Mouse (Mus musculus): ENCODE measurements around the gene Rps8.

GRCm38 (mm10) chr4:117191804-117192203, 35.8 kb upstream of the Rps8 start:
- no peak for TF ChIP-seq TAL1 (IDR thresholded peaks at IDR 0.05; ENCODE audit: low read length)
- TF ChIP-seq GATA1 (IDR thresholded peaks at IDR 0.05; ENCODE audit: low read length) = no peak

Measured in erythroblast, embryonic 14.5 days (primary cell).